Mouse (Mus musculus) intestine, embryonic 14.5 days (tissue): Measurements from ENCODE around the gene Sh2d7. TPM values are rescaled to one million over a fixed set of nuclear protein-coding genes. Genes with fewer than 3 reads are reported as not detected.

Experiments used
- ATAC-seq: fragments of 200-750 bp; cut with Nextera tagmentation; replicated peaks from 2 replicates; pipeline ENCODE4 v1.8.0; 2017; ENCODE audit warnings: low read depth, moderate number of reproducible peaks, moderate TSS enrichment, moderate library complexity; ENCODE audit not compliant: low FRiP score, low TSS enrichment
- DNase-seq: peaks from one replicate; pipeline ENCODE4 v3.0.0-alpha.2; 2018; ENCODE audit warnings: low spot score
- H3K27ac ChIP-seq: fragments of 300-500 bp; sonication (generic); 2 replicates; pipeline ENCODE4 v1.5.1; 2014; ENCODE audit warnings: low read depth, mild to moderate bottlenecking, control low read depth
- H3K27me3 ChIP-seq: fragments of 300-500 bp; sonication (generic); replicated peaks from 2 replicates; pipeline ENCODE4 v1.6.1; 2014; ENCODE audit warnings: low read length, control low read depth; ENCODE audit not compliant: control insufficient read depth, insufficient read depth
- H3K36me3 ChIP-seq: fragments of 300-500 bp; sonication (generic); 2 replicates; pipeline ENCODE4 v1.6.1; 2014; ENCODE audit warnings: low read length, control low read depth; ENCODE audit not compliant: control insufficient read depth, insufficient read depth
- H3K4me1 ChIP-seq: fragments of 300-500 bp; sonication (generic); replicated peaks from 2 replicates; pipeline ENCODE4 v1.6.1; 2014; ENCODE audit warnings: low read length, control low read depth, mixed read lengths; ENCODE audit not compliant: control insufficient read depth, insufficient read depth
- H3K4me2 ChIP-seq: fragments of 300-500 bp; sonication (generic); 2 replicates; pipeline ENCODE4 v1.6.1; 2014; ENCODE audit warnings: low read length
- H3K4me3 ChIP-seq: fragments of 300-500 bp; sonication (generic); 2 replicates; pipeline ENCODE4 v1.5.1; 2014; ENCODE audit warnings: low read depth, low read length, control low read depth, mixed read lengths
- H3K9ac ChIP-seq: fragments of 300-500 bp; sonication (generic); 2 replicates; pipeline ENCODE4 v1.6.1; 2014; ENCODE audit warnings: mild to moderate bottlenecking, low read length
- H3K9me3 ChIP-seq: fragments of 300-500 bp; sonication (generic); 2 replicates; pipeline ENCODE4 v1.6.1; 2016; ENCODE audit warnings: low read length, control low read depth; ENCODE audit not compliant: control insufficient read depth
- WGBS: fragments of 180-500 bp; shearing (Covaris S2); extraction: QIAGEN DNeasy Blood & Tissue Kit; methylation state at CpG from one replicate; pipeline ENCODE4 v1.1.7; 2014; 5-methylcytosine and 5-hydroxymethylcytosine counted together
- polyA plus RNA-seq: library from polyadenylated mRNA; unstranded; fragments of >200 nt; fragmentation: Nextera tagmentation; extraction: Ambion mirVana; gene quantifications from 2 replicates; pipeline ENCODE4 v1.2.1, GENCODE M21; 2014

Sh2d7 gene
- polyA plus RNA-seq = not detected in 2 replicates

GRCm38 (mm10) chr9:54538684-54539083, at the start of gene Sh2d7:
Gene Sh2d7, plus strand, starts transcription at chr9:54538984.
- no peaks in the 10 kb centered on the region for H3K36me3 ChIP-seq
- peak; percentile 37 for DNase-seq
- no peak within 1 kb of the TSS for H3K27ac ChIP-seq
- H3K4me2 ChIP-seq = no peak within 1 kb of the TSS
- H3K27me3 ChIP-seq = no peaks in the 10 kb centered on the region
- no peaks in the 10 kb centered on the region for H3K4me1 ChIP-seq
- no peak within 1 kb of the TSS for H3K9ac ChIP-seq
- no peak within 1 kb of the TSS for H3K4me3 ChIP-seq
- no peaks in the 10 kb centered on the region for H3K9me3 ChIP-seq
- WGBS = 90% methylated on average over 14 of the region's 14 CpGs
- no peak for ATAC-seq

- no peak for ATAC-seq
- no peak for DNase-seq
- H3K36me3 ChIP-seq = no peaks in the 10 kb centered on the region
- H3K9ac ChIP-seq = no peak overlapping the region
- no peaks in the 10 kb centered on the region for H3K4me1 ChIP-seq
- 77% methylated on average over 2 of the region's 2 CpGs for WGBS
- no peak overlapping the region for H3K4me2 ChIP-seq
- no peaks in the 10 kb centered on the region for H3K9me3 ChIP-seq
- H3K4me3 ChIP-seq = no peak overlapping the region
- H3K27ac ChIP-seq = no peak overlapping the region
- no peaks in the 10 kb centered on the region for H3K27me3 ChIP-seq
These were observed 49.2 kb upstream of the Sh2d7 start for GRCm38 (mm10) chr9:54489599-54489998.

- DNase-seq (no peak), ATAC-seq (no peak)
- Histone ChIP-seq H3K4me3 (no peak overlapping the region), H3K4me1 (no peaks in the 10 kb centered on the region), H3K9ac (no peak overlapping the region), H3K36me3 (no peaks in the 10 kb centered on the region), H3K27me3 (no peaks in the 10 kb centered on the region), H3K27ac (no peak overlapping the region), H3K4me2 (no peak overlapping the region), H3K9me3 (no peaks in the 10 kb centered on the region)
- 88% methylated on average over 2 of the region's 2 CpGs for WGBS
These were observed 48.4 kb upstream of the Sh2d7 start for GRCm38 (mm10) chr9:54490431-54490830.

GRCm38 (mm10) chr9:54499291-54499690, 39.5 kb upstream of the Sh2d7 start:
- H3K36me3 ChIP-seq = no peaks in the 10 kb centered on the region
- no peak overlapping the region for H3K27ac ChIP-seq
- ATAC-seq = no peak
- 81% methylated on average over 6 of the region's 6 CpGs for WGBS
- no peaks in the 10 kb centered on the region for H3K9me3 ChIP-seq
- H3K4me1 ChIP-seq = no peaks in the 10 kb centered on the region; the same call in 1 of the 2 replicates
- no peak overlapping the region for H3K4me3 ChIP-seq
- DNase-seq = no peak
- no peak overlapping the region for H3K9ac ChIP-seq
- H3K27me3 ChIP-seq = 0 out of 2 replicates have a peak, but pooled peaks cover 8% of the 10 kb centered on the region
- H3K4me2 ChIP-seq = no peak overlapping the region

GRCm38 (mm10) chr9:54499791-54500190, 39.0 kb upstream of the Sh2d7 start:
- Histone ChIP-seq H3K4me3 (no peak overlapping the region), H3K9ac (no peak overlapping the region), H3K27ac (no peak overlapping the region), H3K27me3 (0 out of 2 replicates have a peak, but pooled peaks cover 8% of the 10 kb centered on the region), H3K9me3 (no peaks in the 10 kb centered on the region), H3K4me2 (no peak overlapping the region), H3K36me3 (no peaks in the 10 kb centered on the region), H3K4me1 (no peaks in the 10 kb centered on the region; the same call in 1 of the 2 replicates)
- 86% methylated on average over 3 of the region's 3 CpGs for WGBS
- no peak for ATAC-seq
- no peak for DNase-seq

- Histone ChIP-seq H3K9me3 (no peaks in the 10 kb centered on the region), H3K27me3 (0 out of 2 replicates have a peak, but pooled peaks cover 8% of the 10 kb centered on the region), H3K4me2 (peak overlapping the region; percentile 93), H3K27ac (no peak overlapping the region), H3K4me1 (no peaks in the 10 kb centered on the region; the same call in 1 of the 2 replicates), H3K9ac (peak overlapping the region; percentile 61), H3K36me3 (no peaks in the 10 kb centered on the region), H3K4me3 (peak overlapping the region; percentile 71)
- under 1% methylated on average over 40 of the region's 43 CpGs for WGBS
- DNase-seq (no peak), ATAC-seq (no peak; the same call in 1 of the 2 replicates)
These were observed 37.8 kb upstream of the Sh2d7 start for GRCm38 (mm10) chr9:54500832-54501452.

GRCm38 (mm10) chr9:54501453-54502110, 37.2 kb upstream of the Sh2d7 start, which contains the start of gene Dmxl2:
Gene Dmxl2, minus strand, starts transcription at chr9:54501626.
- WGBS = under 1% methylated on average over 68 of the region's 99 CpGs
- ATAC-seq = peak; percentile 94
- no peak within 1 kb of the TSS for H3K27ac ChIP-seq
- H3K36me3 ChIP-seq = no peaks in the 10 kb centered on the region
- no peaks in the 10 kb centered on the region for H3K9me3 ChIP-seq
- H3K4me2 ChIP-seq = peak within 1 kb of the TSS; percentile 93
- peak; percentile 89 for DNase-seq
- H3K9ac ChIP-seq = peak within 1 kb of the TSS; percentile 61
- H3K4me1 ChIP-seq = no peaks in the 10 kb centered on the region; the same call in 1 of the 2 replicates
- 0 out of 2 replicates have a peak, but pooled peaks cover 8% of the 10 kb centered on the region for H3K27me3 ChIP-seq
- H3K4me3 ChIP-seq = peak within 1 kb of the TSS; percentile 71

GRCm38 (mm10) chr9:54502111-54502495, 36.7 kb upstream of the Sh2d7 start:
- DNase-seq = no peak
- Histone ChIP-seq H3K4me1 (no peaks in the 10 kb centered on the region; the same call in 1 of the 2 replicates), H3K4me3 (peak overlapping the region; percentile 71), H3K36me3 (no peaks in the 10 kb centered on the region), H3K9ac (no peak overlapping the region; the same call in 1 of the 2 replicates), H3K4me2 (peak overlapping the region; percentile 93), H3K27me3 (0 out of 2 replicates have a peak, but pooled peaks cover 8% of the 10 kb centered on the region), H3K9me3 (no peaks in the 10 kb centered on the region), H3K27ac (no peak overlapping the region)
- ATAC-seq = no peak; the same call in 1 of the 2 replicates
- WGBS = 7% methylated on average over 13 of the region's 13 CpGs
